ENCODE assay signal across 12 mouse cellular contexts in the genomic region with DNA sequence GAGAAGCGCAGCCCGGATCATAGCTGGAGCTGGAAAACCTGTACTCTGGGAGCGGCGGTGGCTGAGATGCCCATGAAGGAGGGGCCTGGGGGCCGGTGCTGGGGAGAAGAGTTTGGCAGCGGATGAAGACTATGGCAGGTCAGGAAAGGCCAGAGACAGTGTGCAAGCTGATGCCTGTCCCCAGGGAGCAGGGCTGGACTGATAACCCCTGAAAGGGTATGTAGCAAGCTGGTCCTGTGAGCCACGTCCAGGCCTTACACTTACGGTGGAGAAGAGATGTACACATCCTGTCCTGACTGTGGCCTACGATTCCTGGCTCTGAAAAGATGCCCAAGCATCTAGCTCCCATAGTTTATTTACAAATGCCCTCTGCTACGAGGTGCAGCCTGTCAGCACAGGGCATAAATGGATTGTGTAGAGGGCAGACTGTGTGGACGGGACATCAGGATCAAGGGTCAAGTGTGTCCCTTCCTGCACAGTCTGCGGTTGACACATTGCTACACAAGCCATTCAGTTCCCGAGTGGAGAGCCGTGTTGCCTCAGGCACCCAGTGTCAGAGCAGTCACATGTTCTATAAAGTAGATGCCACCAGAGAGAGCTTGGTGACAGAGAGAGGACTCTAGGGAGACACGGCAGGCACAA. TPM values are rescaled to one million over a fixed set of nuclear protein-coding genes. Genes with fewer than 3 reads are reported as not detected.
DNase-seq lines count a peak whose midpoint lies in the region; ATAC-seq and TF ChIP-seq lines count a peak whose summit lies in the region.
"Had no signal": no experiment of that assay in that cellular context is flagged by ENCODE, and none has a peak within 500 bp of the region (broad histone marks: within the 10 kb centered on the region; RNA-seq: fewer than 3 reads in every experiment).

No protein-coding gene starts in this region.

- no peaks in the 10 kb centered on the region for H3K27me3 ChIP-seq in forebrain, embryonic 10.5 days (ENCODE audit: poor library complexity, severe bottlenecking)
- H3K27me3 ChIP-seq in forebrain, embryonic 12.5 days, result no peaks in the 10 kb centered on the region
- H3K27me3 ChIP-seq: forebrain, embryonic 13.5 days had no signal

- no peak overlapping the region for H3K4me3 ChIP-seq in forebrain, embryonic 10.5 days
- no peak overlapping the region for H3K4me3 ChIP-seq in forebrain, embryonic 12.5 days (replicated peaks)
- no peak overlapping the region for H3K4me3 ChIP-seq in layer of hippocampus, adult 2 months
- H3K4me3 ChIP-seq: forebrain, embryonic 13.5 days had no signal

- no peak for DNase-seq in forebrain, embryonic 10.5 days (ENCODE audit: extremely low spot score, low spot score)
- no peak for DNase-seq in layer of hippocampus, adult 2 months (ENCODE audit: low spot score in 2 of 2)
- no peak for DNase-seq in layer of hippocampus, adult 11-12 months (ENCODE audit: low spot score)
- DNase-seq in retina, postnatal 1 day, result peak; percentile 43
- DNase-seq in retina, embryonic 14.5 days (ENCODE audit: low spot score), result no peak
- DNase-seq in embryo, embryonic 10 days (ENCODE audit: low spot score), result no peak
- no peak for DNase-seq in spleen, postnatal 4 days (ENCODE audit: low spot score in 2 of 2)
- DNase-seq: adrenal gland, postnatal 36 days; kidney, postnatal 36 days; right cerebral cortex, adult 18-20 months had no signal

- TF ChIP-seq CTCF in layer of hippocampus, adult 2 months (conservative IDR thresholded peaks at IDR 0.05), result no peak

- no peak overlapping the region for H3K4me2 ChIP-seq in forebrain, embryonic 12.5 days
- H3K4me2 ChIP-seq: forebrain, embryonic 13.5 days had no signal

- H3K9ac ChIP-seq in forebrain, embryonic 12.5 days, result no peak overlapping the region
- H3K9ac ChIP-seq: forebrain, embryonic 13.5 days had no signal

- H3K36me3 ChIP-seq in forebrain, embryonic 10.5 days (replicated peaks), result peaks cover 75% of the 10 kb centered on the region
- H3K36me3 ChIP-seq in forebrain, embryonic 12.5 days (replicated peaks), result peaks cover 5% of the 10 kb centered on the region

- WGBS in forebrain, embryonic 10.5 days, result 87% methylated on average over 15 of the region's 15 CpGs
- 79% methylated on average over 15 of the region's 15 CpGs for WGBS in forebrain, embryonic 12.5 days

- ATAC-seq in forebrain, embryonic 12.5 days (ENCODE audit: low FRiP score), result no peak
- ATAC-seq: forebrain, embryonic 13.5 days had no signal

- no peaks in the 10 kb centered on the region for H3K4me1 ChIP-seq in forebrain, embryonic 10.5 days
- peaks cover 8% of the 10 kb centered on the region for H3K4me1 ChIP-seq in forebrain, embryonic 12.5 days

- H3K9me3 ChIP-seq in forebrain, embryonic 10.5 days, result no peaks in the 10 kb centered on the region; the same call in 1 of the 2 replicates
- no peaks in the 10 kb centered on the region; the same call in 1 of the 2 replicates for H3K9me3 ChIP-seq in forebrain, embryonic 12.5 days
- H3K9me3 ChIP-seq: forebrain, embryonic 13.5 days had no signal

- H3K27ac ChIP-seq in forebrain, embryonic 10.5 days, result 0 out of 2 replicates have a peak overlapping the region, but pooled peaks have one; percentile 32
- no peak overlapping the region for H3K27ac ChIP-seq in forebrain, embryonic 12.5 days
- H3K27ac ChIP-seq in layer of hippocampus, adult 2 months, result peak overlapping the region; percentile 43; the same call in 1 of the 2 replicates
- H3K27ac ChIP-seq: forebrain, embryonic 13.5 days had no signal

RNA-seq across cellular contexts. Expression of gene Sulf2, which starts 57.0 kb away (rescaled TPM):
- 71.1 and 73.6 TPM in 2 replicates for polyA plus RNA-seq in forebrain, embryonic 10.5 days (2016; fragmentation: Nextera tagmentation; extraction: Ambion mirVana)
- 67.1 and 77.9 TPM in 2 replicates for polyA plus RNA-seq in forebrain, embryonic 12.5 days (2016; fragmentation: Nextera tagmentation; extraction: Ambion mirVana)
- 100 to 1,000 TPM in 1 of 2 experiments, 10 to 100 TPM in 1; 93.2 to 114 TPM for total RNA-seq in layer of hippocampus, adult 2 months (2021)
